Mouse (Mus musculus): ENCODE results near the gene Auh.

- no peak for TF ChIP-seq CTCF (IDR thresholded peaks at IDR 0.05; ENCODE audit: extremely low read depth, insufficient read length, insufficient replicate concordance, low read depth, low read length)
- no peak for TF ChIP-seq POLR2A (IDR thresholded peaks at IDR 0.05; ENCODE audit: low read depth, low read length)
Measured at GRCm38 (mm10) chr13:52970876-52971275, 41.4 kb upstream of the Auh start.

Measured in small intestine, adult 2 months (tissue).